Mouse (Mus musculus) kidney, embryonic 16.5 days (tissue): ENCODE measurements around the gene Aspdh. TPM values are rescaled to one million over a fixed set of nuclear protein-coding genes. Genes with fewer than 3 reads are reported as not detected.
A peak's percentile ranks its signal among the peaks of the same experiment; 100 is the strongest.

Source experiments
- ATAC-seq: fragments of 200-750 bp; cut with Nextera tagmentation; 2 replicates; pipeline ENCODE4 v1.8.0; 2017; ENCODE audit warnings: moderate TSS enrichment; ENCODE audit not compliant: low FRiP score, low TSS enrichment
- H3K27ac ChIP-seq: fragments of 300-500 bp; sonication (generic); 2 replicates; pipeline ENCODE4 v1.5.1; 2014; ENCODE audit warnings: low read length
- H3K27me3 ChIP-seq: fragments of 300-500 bp; sonication (generic); 2 replicates; pipeline ENCODE4 v1.6.1; 2014; ENCODE audit warnings: low read length, control low read depth, mixed read lengths; ENCODE audit not compliant: insufficient read depth
- H3K36me3 ChIP-seq: fragments of 300-500 bp; sonication (generic); 2 replicates; pipeline ENCODE4 v1.6.1; 2014; ENCODE audit warnings: low read length, control low read depth, mixed read lengths; ENCODE audit not compliant: insufficient read depth
- H3K4me1 ChIP-seq: fragments of 300-500 bp; sonication (generic); 2 replicates; pipeline ENCODE4 v1.6.1; 2014; ENCODE audit warnings: low read length, control low read depth, mixed read lengths; ENCODE audit not compliant: insufficient read depth
- H3K4me2 ChIP-seq: fragments of 300-500 bp; sonication (generic); replicated peaks from 2 replicates; pipeline ENCODE4 v1.6.1; 2014; ENCODE audit warnings: low read depth, low read length
- H3K4me3 ChIP-seq: fragments of 300-500 bp; sonication (generic); 2 replicates; pipeline ENCODE4 v1.5.1; 2014; ENCODE audit warnings: mild to moderate bottlenecking, low read length
- H3K9ac ChIP-seq: fragments of 300-500 bp; sonication (generic); replicated peaks from 2 replicates; pipeline ENCODE4 v1.6.1; 2014; ENCODE audit warnings: low read length
- H3K9me3 ChIP-seq: fragments of 300-500 bp; sonication (generic); 2 replicates; pipeline ENCODE4 v1.6.1; 2016; ENCODE audit warnings: low read length, control low read depth
- WGBS: fragments of 180-500 bp; shearing (Covaris S2); extraction: QIAGEN DNeasy Blood & Tissue Kit; methylation state at CpG from one replicate; pipeline ENCODE4 v1.1.7; 2014; 5-methylcytosine and 5-hydroxymethylcytosine counted together
- polyA plus RNA-seq: library from polyadenylated mRNA; unstranded; fragments of >200 nt; fragmentation: Nextera tagmentation; extraction: Ambion mirVana; gene quantifications from 2 replicates; pipeline ENCODE4 v1.2.1, GENCODE M21; 2015

Gene Aspdh
- polyA plus RNA-seq, 1 experiment from 2014 or later: 6.9 TPM

DNA sequence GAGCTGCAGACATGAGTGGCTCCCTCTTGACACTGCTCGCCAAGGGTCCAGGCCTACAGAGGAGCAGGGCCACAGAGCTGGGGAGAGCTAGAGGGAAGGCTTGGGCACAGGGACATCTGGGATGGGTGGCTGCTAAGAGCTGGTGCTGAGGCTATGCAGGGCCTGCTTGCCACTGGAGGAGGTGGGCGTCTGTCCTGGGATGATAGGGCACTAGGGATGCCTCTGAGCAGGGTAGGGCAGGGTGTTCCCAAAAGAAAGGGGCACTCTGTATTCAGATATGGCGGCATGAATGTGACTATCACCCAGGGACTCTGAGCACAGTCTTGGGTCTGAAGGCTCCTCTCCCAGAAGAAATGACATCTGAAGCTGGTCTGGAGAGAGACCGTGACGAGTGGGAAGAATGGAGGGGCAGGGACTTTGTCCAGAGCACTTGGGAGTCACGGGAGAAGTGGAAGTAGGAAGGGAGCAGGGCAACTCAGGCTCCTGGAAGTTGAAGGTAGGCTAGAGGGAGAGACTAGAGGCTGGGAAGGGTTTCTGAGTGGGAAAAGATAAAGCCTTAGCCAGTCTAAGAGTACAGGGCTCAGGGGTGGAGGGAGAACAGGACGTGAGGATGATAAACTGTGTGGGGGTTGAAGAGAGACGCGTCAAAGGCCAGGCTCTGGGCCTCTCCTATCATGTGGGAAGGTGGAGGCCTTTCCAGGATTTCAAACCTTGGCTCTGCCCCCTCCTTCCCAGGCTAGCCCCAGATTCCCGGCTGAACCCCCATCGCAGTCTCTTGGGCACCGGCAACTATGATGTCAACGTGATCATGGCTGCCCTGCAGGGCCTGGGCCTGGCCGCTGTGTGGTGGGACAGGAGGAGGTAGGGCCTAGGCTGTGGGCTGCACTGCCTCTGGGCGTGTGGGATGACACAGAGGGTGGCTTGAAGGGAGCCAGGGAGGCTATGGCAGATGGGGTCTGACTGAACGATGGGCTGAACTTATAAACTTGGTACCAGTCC, 4.8 kb downstream of the Aspdh start:
- no peak overlapping the region for H3K27ac ChIP-seq
- H3K4me1 ChIP-seq: peaks cover 9% of the 10 kb centered on the region
- H3K36me3 ChIP-seq: no peaks in the 10 kb centered on the region
- WGBS: 88% methylated on average over 16 of the region's 16 CpGs
- H3K9me3 ChIP-seq: no peaks in the 10 kb centered on the region
- H3K9ac ChIP-seq: no peak overlapping the region
- H3K4me2 ChIP-seq: no peak overlapping the region
- no peak overlapping the region for H3K4me3 ChIP-seq
- ATAC-seq: no peak
- H3K27me3 ChIP-seq: peaks cover 6% of the 10 kb centered on the region; the same call in 1 of the 2 replicates

DNA sequence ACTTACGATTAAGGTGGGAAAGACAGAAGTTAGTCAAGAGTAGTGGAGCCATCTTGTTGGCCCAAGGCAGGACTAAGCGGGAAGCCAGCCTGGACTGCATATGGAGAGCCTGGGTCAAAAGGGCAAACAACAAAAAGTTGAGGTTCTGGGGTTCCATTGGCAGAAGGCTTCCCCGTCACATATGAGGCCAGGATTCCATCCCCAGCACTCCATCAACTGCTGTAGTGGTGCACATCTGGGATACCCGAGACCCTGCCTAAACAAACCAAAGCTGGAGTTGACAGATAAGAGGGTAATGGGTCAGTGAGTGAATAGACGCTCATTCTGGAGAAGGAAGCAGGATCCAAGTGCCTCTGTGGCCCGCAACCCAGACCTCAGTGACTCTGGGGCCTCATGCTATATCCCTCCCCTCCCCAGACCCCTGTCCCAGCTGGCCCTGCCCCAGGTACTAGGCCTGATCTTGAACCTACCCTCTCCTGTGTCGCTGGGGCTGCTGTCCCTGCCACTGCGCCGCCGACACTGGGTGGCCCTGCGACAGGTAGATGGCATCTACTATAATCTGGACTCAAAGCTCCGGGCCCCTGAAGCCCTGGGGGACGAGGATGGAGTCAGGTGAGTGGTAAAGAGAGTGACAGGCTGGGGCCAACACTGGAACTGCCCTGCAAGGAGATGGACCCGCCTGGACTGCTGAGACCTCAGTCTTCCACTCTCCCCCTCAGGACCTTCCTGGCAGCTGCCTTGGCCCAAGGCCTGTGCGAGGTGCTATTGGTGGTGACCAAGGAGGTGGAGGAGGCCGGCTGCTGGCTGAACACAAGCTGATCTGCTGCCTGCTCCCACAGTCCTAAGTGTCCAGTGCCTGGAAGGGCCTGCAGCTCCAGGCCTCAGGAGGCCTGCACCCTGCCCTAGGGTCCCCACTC, 5.8 kb downstream of the Aspdh start:
- Histone ChIP-seq H3K36me3 (no peaks in the 10 kb centered on the region), H3K4me2 (no peak overlapping the region), H3K27me3 (peaks cover 11% of the 10 kb centered on the region), H3K4me1 (peaks cover 12% of the 10 kb centered on the region), H3K9ac (no peak overlapping the region), H3K27ac (no peak overlapping the region), H3K9me3 (no peaks in the 10 kb centered on the region), H3K4me3 (no peak overlapping the region)
- 79% methylated on average over 16 of the region's 16 CpGs for WGBS
- no peak for ATAC-seq

- Histone ChIP-seq H3K4me3 (no peak overlapping the region), H3K27ac (no peak overlapping the region), H3K36me3 (no peaks in the 10 kb centered on the region), H3K4me1 (peaks cover 12% of the 10 kb centered on the region), H3K9ac (no peak overlapping the region), H3K9me3 (no peaks in the 10 kb centered on the region), H3K27me3 (peaks cover 16% of the 10 kb centered on the region), H3K4me2 (no peak overlapping the region)
- WGBS: 41% methylated on average over 6 of the region's 6 CpGs
- no peak for ATAC-seq
These were observed 6.8 kb downstream of the Aspdh start for GRCm38 (mm10) chr7:44471880-44472557.

- no peak overlapping the region for H3K4me3 ChIP-seq
- H3K27ac ChIP-seq: no peak overlapping the region
- no peaks in the 10 kb centered on the region for H3K36me3 ChIP-seq
- no peak overlapping the region for H3K9ac ChIP-seq
- no peaks in the 10 kb centered on the region for H3K9me3 ChIP-seq
- no peak for ATAC-seq
- H3K4me1 ChIP-seq: peaks cover 12% of the 10 kb centered on the region
- H3K27me3 ChIP-seq: peaks cover 19% of the 10 kb centered on the region
- no peak overlapping the region for H3K4me2 ChIP-seq
- WGBS: 0% methylated on average over 1 of the region's 1 CpGs
These were observed 7.3 kb downstream of the Aspdh start for GRCm38 (mm10) chr7:44472558-44472885.

GRCm38 (mm10) chr7:44472961-44473646, 7.9 kb downstream of the Aspdh start:
- Histone ChIP-seq H3K27me3 (peaks cover 22% of the 10 kb centered on the region), H3K4me2 (no peak overlapping the region), H3K27ac (no peak overlapping the region), H3K4me3 (no peak overlapping the region), H3K9me3 (no peaks in the 10 kb centered on the region), H3K4me1 (peaks cover 12% of the 10 kb centered on the region), H3K9ac (no peak overlapping the region), H3K36me3 (no peaks in the 10 kb centered on the region)
- WGBS: 46% methylated on average over 9 of the region's 9 CpGs
- ATAC-seq: no peak

- no peak overlapping the region for H3K4me3 ChIP-seq
- H3K9me3 ChIP-seq: no peaks in the 10 kb centered on the region
- peak; percentile 26; the same call in 1 of the 2 replicates for ATAC-seq
- no peak overlapping the region for H3K4me2 ChIP-seq
- no peak overlapping the region for H3K27ac ChIP-seq
- 21% methylated on average over 4 of the region's 4 CpGs for WGBS
- peaks cover 31% of the 10 kb centered on the region for H3K27me3 ChIP-seq
- no peaks in the 10 kb centered on the region for H3K36me3 ChIP-seq
- H3K9ac ChIP-seq: no peak overlapping the region
- 0 out of 2 replicates have a peak, but pooled peaks cover 4% of the 10 kb centered on the region for H3K4me1 ChIP-seq
These were observed 9.2 kb downstream of the Aspdh start for GRCm38 (mm10) chr7:44474419-44474818.

- Histone ChIP-seq H3K27ac (no peak overlapping the region), H3K9ac (no peak overlapping the region), H3K4me3 (no peak overlapping the region), H3K4me2 (no peak overlapping the region), H3K4me1 (0 out of 2 replicates have a peak, but pooled peaks cover 4% of the 10 kb centered on the region), H3K9me3 (no peaks in the 10 kb centered on the region), H3K27me3 (peaks cover 38% of the 10 kb centered on the region), H3K36me3 (no peaks in the 10 kb centered on the region)
- no peak for ATAC-seq
- 31% methylated on average over 5 of the region's 5 CpGs for WGBS
These were observed 9.9 kb downstream of the Aspdh start for GRCm38 (mm10) chr7:44475046-44475614.

DNA sequence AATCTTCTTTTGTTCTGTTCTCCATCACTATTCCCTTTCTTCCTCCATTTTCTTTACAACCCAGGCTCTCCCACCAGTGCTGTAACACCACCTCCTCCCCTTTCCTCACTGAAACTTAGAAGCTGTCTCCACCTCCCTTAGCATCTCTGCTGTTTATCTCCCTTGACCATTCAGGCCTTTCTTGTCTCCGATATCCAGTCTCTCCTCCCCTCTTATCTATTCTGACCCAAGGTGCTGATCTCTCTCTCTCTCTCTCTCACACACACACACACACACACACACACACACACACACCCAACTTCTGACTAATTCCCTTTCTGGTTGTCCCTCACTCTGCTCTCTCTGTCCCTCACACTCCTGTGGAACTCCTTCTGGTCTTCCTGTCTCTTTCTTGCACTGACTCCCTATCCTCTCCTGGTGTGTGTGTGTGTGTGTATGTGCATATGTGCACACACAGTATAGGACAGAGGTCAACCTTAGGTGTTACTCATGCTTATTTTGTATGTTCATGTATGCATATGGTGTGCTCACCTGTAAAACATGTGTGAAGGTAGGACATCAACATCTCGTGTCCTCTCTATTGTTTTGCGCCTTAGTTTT, 17.7 kb downstream of the Aspdh start:
- H3K4me1 ChIP-seq: no peaks in the 10 kb centered on the region
- no peak for ATAC-seq

More for the DNA sequence above, 17.7 kb downstream of the Aspdh start:
- peaks cover 36% of the 10 kb centered on the region for H3K27me3 ChIP-seq
- no peak overlapping the region for H3K4me3 ChIP-seq
- H3K4me2 ChIP-seq: no peak overlapping the region
- no peak overlapping the region for H3K9ac ChIP-seq
- H3K36me3 ChIP-seq: no peaks in the 10 kb centered on the region
- WGBS: 54% methylated on average over 3 of the region's 3 CpGs
- H3K27ac ChIP-seq: no peak overlapping the region
- H3K9me3 ChIP-seq: no peaks in the 10 kb centered on the region
